Mouse (Mus musculus): Measurements from ENCODE around the gene Styxl1. TPM values are rescaled to one million over a fixed set of nuclear protein-coding genes. Genes with fewer than 3 reads are reported as not detected.

Gene Styxl1
- polyA plus RNA-seq, 1 experiment from 2014 or later: 0.29 TPM

DNA sequence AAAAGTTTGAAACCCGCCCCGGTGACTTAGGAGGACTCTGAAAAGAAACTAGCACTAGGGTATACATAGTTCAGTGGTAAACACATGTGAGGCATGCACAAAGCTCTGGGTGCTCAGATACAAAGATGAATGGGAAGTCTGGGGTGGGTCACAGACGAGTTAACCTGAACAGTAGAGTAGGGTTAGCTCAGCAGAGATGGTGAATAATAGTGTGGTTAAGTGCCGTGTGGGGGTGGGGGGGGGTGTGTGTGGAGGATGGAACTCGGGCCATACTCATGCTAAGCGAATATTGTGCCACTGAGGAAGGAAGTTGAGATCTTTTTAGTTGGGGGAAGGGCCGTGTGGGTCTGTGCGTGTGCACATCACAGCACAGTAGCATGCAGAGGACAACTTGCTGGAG lies 2.1 kb upstream of the Styxl1 start:
- DNase-seq (ENCODE audit: low spot score) (no peak), ATAC-seq (replicated peaks; ENCODE audit: low FRiP score) (no peak)
- peak overlapping the region; percentile 87 for H3K4me3 ChIP-seq (ENCODE audit: low read depth, low read length)
- no peaks in the 10 kb centered on the region for H3K27me3 ChIP-seq (replicated peaks; ENCODE audit: control insufficient read depth, insufficient read depth, low read length)
- H3K9ac ChIP-seq (ENCODE audit: low read depth, low read length): peak overlapping the region; percentile 95; the same call in 1 of the 2 replicates
- H3K4me2 ChIP-seq: peak overlapping the region; percentile 79
- H3K4me1 ChIP-seq (replicated peaks; ENCODE audit: control insufficient read depth, insufficient read depth, low read length): peaks cover 18% of the 10 kb centered on the region
- no peak overlapping the region for H3K27ac ChIP-seq (ENCODE audit: low read depth, low read length)
- WGBS: 63% methylated on average over 8 of the region's 8 CpGs
- peaks cover 28% of the 10 kb centered on the region for H3K36me3 ChIP-seq (ENCODE audit: control insufficient read depth, insufficient read depth, low read length)
- no peaks in the 10 kb centered on the region for H3K9me3 ChIP-seq (ENCODE audit: control insufficient read depth, low read length)

DNA sequence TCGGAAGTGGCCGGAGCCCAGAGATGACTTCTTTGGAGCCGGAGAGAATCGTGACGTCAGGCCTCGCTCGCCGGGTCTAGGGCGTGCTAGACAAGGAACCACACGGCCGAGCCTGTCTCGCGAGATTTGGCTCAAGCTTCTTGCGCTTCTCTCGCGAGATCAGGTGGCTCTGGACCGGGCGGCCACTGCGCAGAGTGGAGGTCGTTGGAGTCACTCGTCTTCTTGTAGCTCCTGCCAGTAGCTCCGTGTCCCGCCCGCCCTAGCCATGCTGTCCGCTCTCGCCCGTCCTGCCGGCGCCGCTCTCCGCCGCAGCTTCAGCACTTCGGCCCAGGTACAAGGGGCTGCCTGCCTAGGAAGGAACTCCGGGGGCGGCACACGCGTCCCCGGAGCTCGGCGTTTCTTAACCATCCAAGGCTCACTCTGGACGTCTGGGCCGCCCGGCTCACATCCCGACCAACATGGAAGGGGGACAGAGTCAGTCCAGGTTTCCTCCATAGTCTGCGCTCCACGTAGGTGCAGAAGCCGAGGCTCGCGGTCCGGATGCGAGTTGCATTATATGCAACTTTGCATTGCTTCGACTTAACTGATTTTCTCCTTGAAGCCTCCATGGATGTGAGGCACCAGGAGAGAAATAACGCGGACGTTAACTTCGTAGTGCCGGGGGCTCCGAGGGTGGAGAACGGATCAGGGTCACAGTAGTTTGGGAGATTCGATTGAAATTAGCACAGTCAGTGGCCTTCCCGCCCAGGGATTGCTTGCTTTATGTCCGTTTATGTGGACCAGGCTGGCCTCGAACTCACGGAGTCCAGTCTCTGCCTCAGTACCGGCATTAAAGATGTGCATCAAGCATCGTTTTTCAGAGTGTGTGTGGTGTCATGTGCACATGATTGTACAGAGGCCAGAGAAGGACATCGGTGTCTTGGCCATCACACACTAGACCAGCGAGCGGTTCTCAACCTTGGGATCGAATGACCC lies 573 bp upstream of the Styxl1 start, which contains the start of gene Mdh2:
TSS of gene Mdh2 (plus strand) at position 10 of the 975 bp plus-strand sequence.
- peak; percentile 99 for DNase-seq (ENCODE audit: low spot score)
- peaks cover 19% of the 10 kb centered on the region for H3K36me3 ChIP-seq (ENCODE audit: control insufficient read depth, insufficient read depth, low read length)
- H3K4me3 ChIP-seq (ENCODE audit: low read depth, low read length): peak within 1 kb of the TSS; percentile 87
- H3K4me2 ChIP-seq: peak within 1 kb of the TSS; percentile 87
- H3K9ac ChIP-seq (ENCODE audit: low read depth, low read length): peak within 1 kb of the TSS; percentile 95
- no peaks in the 10 kb centered on the region for H3K27me3 ChIP-seq (replicated peaks; ENCODE audit: control insufficient read depth, insufficient read depth, low read length)
- H3K4me1 ChIP-seq (replicated peaks; ENCODE audit: control insufficient read depth, insufficient read depth, low read length): peaks cover 18% of the 10 kb centered on the region
- under 1% methylated on average over 70 of the region's 70 CpGs for WGBS
- H3K9me3 ChIP-seq (ENCODE audit: control insufficient read depth, low read length): no peaks in the 10 kb centered on the region
- H3K27ac ChIP-seq (ENCODE audit: low read depth, low read length): peak within 1 kb of the TSS; percentile 82
- peak; percentile 96 for ATAC-seq (replicated peaks; ENCODE audit: low FRiP score)

DNA sequence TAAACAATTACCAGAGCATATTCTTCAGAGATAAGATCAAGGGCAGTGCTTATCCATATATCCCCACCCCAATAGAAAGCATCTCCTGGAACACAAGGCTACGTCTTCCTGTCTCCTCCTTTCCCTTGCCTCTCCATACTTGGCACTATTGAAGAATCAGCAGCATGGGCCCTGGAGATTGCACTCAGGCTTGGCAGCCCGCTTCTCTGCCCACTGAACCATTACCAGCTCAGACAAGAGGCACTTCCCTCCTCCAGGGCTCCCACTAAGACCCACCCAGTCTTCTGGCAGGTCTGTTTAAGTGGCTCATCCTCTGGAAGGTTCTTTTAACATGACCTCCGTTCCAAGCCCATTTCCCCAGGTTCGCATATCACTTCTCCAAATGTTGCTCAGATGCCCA lies 1.6 kb downstream of the Styxl1 start:
- Histone ChIP-seq H3K4me2 (no peak overlapping the region), H3K9ac (ENCODE audit: low read depth, low read length) (no peak overlapping the region), H3K36me3 (ENCODE audit: control insufficient read depth, insufficient read depth, low read length) (peaks cover under 1% of the 10 kb centered on the region; the same call in 1 of the 2 replicates), H3K9me3 (ENCODE audit: control insufficient read depth, low read length) (no peaks in the 10 kb centered on the region), H3K4me1 (replicated peaks; ENCODE audit: control insufficient read depth, insufficient read depth, low read length) (peaks cover 18% of the 10 kb centered on the region), H3K27me3 (replicated peaks; ENCODE audit: control insufficient read depth, insufficient read depth, low read length) (no peaks in the 10 kb centered on the region), H3K27ac (ENCODE audit: low read depth, low read length) (no peak overlapping the region), H3K4me3 (ENCODE audit: low read depth, low read length) (no peak overlapping the region)
- DNase-seq (ENCODE audit: low spot score) (no peak), ATAC-seq (replicated peaks; ENCODE audit: low FRiP score) (no peak)
- WGBS: 81% methylated on average over 4 of the region's 4 CpGs

DNA sequence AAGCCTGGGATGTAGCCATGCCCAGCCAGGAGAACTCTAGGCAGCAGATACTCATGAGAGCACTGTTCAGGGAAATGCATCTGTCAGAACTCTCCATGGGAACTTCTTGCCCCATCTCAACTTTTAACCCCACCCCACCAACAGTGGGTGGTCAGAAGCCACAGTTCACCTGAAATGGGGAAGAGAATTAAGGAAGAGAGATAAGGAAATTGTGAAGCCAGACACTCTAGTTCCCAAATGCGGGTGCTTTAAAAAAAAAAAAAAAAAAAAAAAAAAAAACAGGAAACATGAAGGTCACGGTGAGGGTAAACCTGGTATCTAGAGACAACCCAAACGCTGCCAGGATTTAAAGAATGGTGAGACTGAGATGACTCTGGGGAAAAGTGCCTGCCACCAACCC lies 5.7 kb downstream of the Styxl1 start:
- Histone ChIP-seq H3K36me3 (ENCODE audit: control insufficient read depth, insufficient read depth, low read length) (no peaks in the 10 kb centered on the region), H3K4me2 (no peak overlapping the region), H3K4me3 (ENCODE audit: low read depth, low read length) (no peak overlapping the region), H3K9me3 (ENCODE audit: control insufficient read depth, low read length) (no peaks in the 10 kb centered on the region), H3K27ac (ENCODE audit: low read depth, low read length) (no peak overlapping the region), H3K27me3 (replicated peaks; ENCODE audit: control insufficient read depth, insufficient read depth, low read length) (no peaks in the 10 kb centered on the region), H3K4me1 (replicated peaks; ENCODE audit: control insufficient read depth, insufficient read depth, low read length) (0 out of 2 replicates have a peak, but pooled peaks cover 1% of the 10 kb centered on the region), H3K9ac (ENCODE audit: low read depth, low read length) (no peak overlapping the region)
- 23% methylated on average over 3 of the region's 3 CpGs for WGBS
- ATAC-seq (replicated peaks; ENCODE audit: low FRiP score): no peak
- DNase-seq (ENCODE audit: low spot score): no peak

DNA sequence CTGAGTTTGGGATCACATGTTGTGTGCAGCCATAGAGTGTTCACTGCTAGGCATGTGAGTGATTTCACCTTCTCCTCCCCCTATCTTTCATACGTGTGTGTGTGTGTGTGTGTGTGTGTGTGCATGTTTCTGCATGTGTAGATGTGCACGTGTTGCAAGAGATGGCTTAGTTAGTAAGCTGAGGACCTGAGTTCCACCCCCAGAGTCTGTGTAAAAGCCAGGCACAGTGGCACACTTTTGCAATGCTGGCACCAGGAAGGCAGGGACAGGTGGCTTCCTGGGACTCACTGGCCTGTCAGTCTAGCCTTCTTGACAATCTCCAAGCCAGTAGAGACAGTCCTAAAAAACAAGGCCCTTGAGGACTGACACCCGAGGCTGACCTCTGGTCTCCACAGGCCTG lies 13.2 kb downstream of the Styxl1 start:
- Histone ChIP-seq H3K9ac (ENCODE audit: low read depth, low read length) (no peak overlapping the region), H3K27ac (ENCODE audit: low read depth, low read length) (no peak overlapping the region), H3K4me1 (replicated peaks; ENCODE audit: control insufficient read depth, insufficient read depth, low read length) (no peaks in the 10 kb centered on the region), H3K4me2 (no peak overlapping the region), H3K36me3 (ENCODE audit: control insufficient read depth, insufficient read depth, low read length) (no peaks in the 10 kb centered on the region), H3K4me3 (ENCODE audit: low read depth, low read length) (no peak overlapping the region), H3K27me3 (replicated peaks; ENCODE audit: control insufficient read depth, insufficient read depth, low read length) (no peaks in the 10 kb centered on the region; the same call in 1 of the 2 replicates), H3K9me3 (ENCODE audit: control insufficient read depth, low read length) (no peaks in the 10 kb centered on the region)
- ATAC-seq (replicated peaks; ENCODE audit: low FRiP score) (no peak), DNase-seq (ENCODE audit: low spot score) (no peak)
- WGBS: 69% methylated on average over 3 of the region's 3 CpGs

DNA sequence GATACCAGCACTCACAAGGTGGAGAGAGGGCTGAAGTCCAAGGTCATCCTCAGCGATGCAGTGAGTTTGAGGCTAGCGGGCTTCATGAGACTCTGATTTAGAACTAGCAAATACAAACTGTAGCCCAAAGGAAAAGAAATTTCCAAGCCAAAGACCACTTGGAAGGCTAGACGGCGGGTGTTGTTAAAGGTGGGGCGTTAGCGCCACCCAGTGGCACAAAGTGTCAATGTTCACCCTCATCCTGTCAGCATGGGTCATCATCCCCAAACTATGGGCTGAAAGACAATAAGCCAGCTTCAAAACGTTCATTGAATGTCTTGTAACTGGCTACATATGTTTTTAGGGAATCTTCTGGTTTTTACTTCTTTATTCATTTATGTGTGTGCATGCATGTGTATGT lies 14.7 kb downstream of the Styxl1 start:
- Histone ChIP-seq H3K4me2 (no peak overlapping the region), H3K9me3 (ENCODE audit: control insufficient read depth, low read length) (no peaks in the 10 kb centered on the region), H3K4me1 (replicated peaks; ENCODE audit: control insufficient read depth, insufficient read depth, low read length) (no peaks in the 10 kb centered on the region), H3K27ac (ENCODE audit: low read depth, low read length) (no peak overlapping the region), H3K4me3 (ENCODE audit: low read depth, low read length) (no peak overlapping the region), H3K36me3 (ENCODE audit: control insufficient read depth, insufficient read depth, low read length) (no peaks in the 10 kb centered on the region), H3K9ac (ENCODE audit: low read depth, low read length) (no peak overlapping the region), H3K27me3 (replicated peaks; ENCODE audit: control insufficient read depth, insufficient read depth, low read length) (no peaks in the 10 kb centered on the region; the same call in 1 of the 2 replicates)
- ATAC-seq (replicated peaks; ENCODE audit: low FRiP score) (no peak), DNase-seq (ENCODE audit: low spot score) (peak; percentile 58)
- 6% methylated on average over 7 of the region's 7 CpGs for WGBS

DNA sequence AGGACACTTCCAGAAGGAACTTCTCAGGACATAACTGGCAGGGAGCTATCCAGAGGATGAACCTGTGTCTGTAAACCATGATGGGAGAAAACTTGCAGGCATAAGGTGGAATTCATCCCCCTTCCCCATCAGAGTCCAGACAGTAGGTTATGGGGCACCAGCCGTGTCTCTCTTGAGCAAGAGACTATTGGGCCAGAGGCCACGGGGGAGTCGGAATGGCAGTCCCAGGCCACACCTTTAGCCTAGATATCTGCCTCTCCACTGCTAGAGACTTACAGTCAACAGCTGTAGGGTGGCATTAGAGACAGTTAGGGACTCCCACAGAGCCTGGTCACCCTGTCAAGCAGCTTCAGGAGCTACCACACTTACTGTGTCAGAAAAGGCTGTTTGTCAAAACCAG lies 16.3 kb downstream of the Styxl1 start:
- 71% methylated on average over 3 of the region's 3 CpGs for WGBS
- Histone ChIP-seq H3K9me3 (ENCODE audit: control insufficient read depth, low read length) (no peaks in the 10 kb centered on the region), H3K27me3 (replicated peaks; ENCODE audit: control insufficient read depth, insufficient read depth, low read length) (no peaks in the 10 kb centered on the region; the same call in 1 of the 2 replicates), H3K4me1 (replicated peaks; ENCODE audit: control insufficient read depth, insufficient read depth, low read length) (no peaks in the 10 kb centered on the region), H3K4me2 (no peak overlapping the region), H3K4me3 (ENCODE audit: low read depth, low read length) (no peak overlapping the region), H3K27ac (ENCODE audit: low read depth, low read length) (no peak overlapping the region), H3K9ac (ENCODE audit: low read depth, low read length) (no peak overlapping the region), H3K36me3 (ENCODE audit: control insufficient read depth, insufficient read depth, low read length) (no peaks in the 10 kb centered on the region)
- no peak for DNase-seq (ENCODE audit: low spot score)
- no peak for ATAC-seq (replicated peaks; ENCODE audit: low FRiP score)

DNA sequence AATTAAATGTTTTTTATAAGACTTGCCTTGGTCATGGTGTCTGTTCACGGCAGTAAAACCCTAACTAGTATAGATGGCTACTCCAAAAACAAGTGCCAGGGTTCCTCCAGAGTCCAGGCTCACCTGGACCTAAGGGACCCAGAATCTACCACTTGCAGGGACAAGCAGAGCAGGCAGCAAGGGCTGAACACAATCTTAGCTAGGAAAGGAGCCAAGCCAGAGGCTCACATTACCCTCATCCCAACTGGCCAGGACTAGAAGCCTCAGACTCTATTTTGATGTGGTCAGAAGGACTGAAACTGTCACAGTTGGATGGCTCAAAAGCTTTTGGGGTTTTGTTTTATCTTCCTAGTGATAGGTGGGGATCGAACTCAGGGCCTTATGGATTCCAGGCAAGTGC lies 26.6 kb downstream of the Styxl1 start:
- Histone ChIP-seq H3K4me3 (ENCODE audit: low read depth, low read length) (no peak overlapping the region), H3K9me3 (ENCODE audit: control insufficient read depth, low read length) (peaks cover 8% of the 10 kb centered on the region; the same call in 1 of the 2 replicates), H3K36me3 (ENCODE audit: control insufficient read depth, insufficient read depth, low read length) (no peaks in the 10 kb centered on the region), H3K9ac (ENCODE audit: low read depth, low read length) (no peak overlapping the region), H3K4me1 (replicated peaks; ENCODE audit: control insufficient read depth, insufficient read depth, low read length) (no peaks in the 10 kb centered on the region), H3K27ac (ENCODE audit: low read depth, low read length) (no peak overlapping the region), H3K27me3 (replicated peaks; ENCODE audit: control insufficient read depth, insufficient read depth, low read length) (no peaks in the 10 kb centered on the region), H3K4me2 (no peak overlapping the region)
- ATAC-seq (replicated peaks; ENCODE audit: low FRiP score) (no peak), DNase-seq (ENCODE audit: low spot score) (no peak)
- 63% methylated on average over 2 of the region's 2 CpGs for WGBS
